ENCODE assay signal across 8 mouse cellular contexts in the genomic region with DNA sequence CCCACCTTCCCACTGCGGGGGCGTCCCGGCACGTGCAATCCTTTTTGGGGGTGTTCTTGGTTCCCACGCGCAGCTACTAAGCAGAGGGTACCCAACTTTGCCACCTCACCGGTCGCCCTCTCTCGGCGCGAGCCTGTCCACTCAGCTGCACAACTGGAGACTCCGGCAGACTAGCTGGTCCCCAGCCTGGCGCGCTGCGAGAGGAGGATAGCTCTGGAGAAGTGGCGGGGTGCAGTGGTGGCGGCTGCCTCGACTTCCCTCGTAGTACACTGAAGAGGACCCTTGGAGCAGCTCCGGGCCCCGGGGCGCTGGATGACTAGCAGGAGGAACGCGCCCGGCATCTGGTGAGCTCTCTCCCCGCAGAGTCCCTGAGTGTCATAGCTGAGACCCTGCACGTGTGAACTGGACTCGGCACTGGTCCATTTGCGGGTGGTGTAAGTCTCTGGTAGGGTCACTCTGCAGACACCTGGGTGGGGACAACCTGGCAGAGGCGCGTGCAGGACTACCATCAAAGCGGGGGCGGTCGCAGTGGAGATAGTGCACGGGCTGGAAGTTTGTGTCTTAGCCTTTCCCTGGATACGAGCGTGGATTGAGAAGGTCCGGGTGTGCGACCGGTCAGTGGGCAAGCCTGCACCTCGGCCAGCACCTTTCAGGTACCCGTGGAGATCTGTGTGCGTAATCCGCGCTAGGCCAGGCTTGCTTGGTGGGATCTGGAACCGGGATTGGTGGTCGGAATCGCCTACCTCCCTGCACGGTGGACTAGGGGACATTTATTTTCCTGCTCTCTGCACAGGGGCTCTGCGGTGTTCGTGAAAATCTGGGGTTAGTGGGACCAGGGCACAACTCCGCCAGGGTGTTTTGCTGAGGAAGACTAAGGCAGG. TPM values are rescaled to one million over a fixed set of nuclear protein-coding genes. Genes with fewer than 3 reads are reported as not detected.
DNase-seq lines count a peak whose midpoint lies in the region; ATAC-seq and TF ChIP-seq lines count a peak whose summit lies in the region.

No protein-coding gene starts in this region.

- H3K4me3 ChIP-seq in embryonic facial prominence, embryonic 11.5 days (ENCODE audit: low read depth, low read length), result peak overlapping the region; percentile 53
- peak overlapping the region; percentile 66 for H3K4me3 ChIP-seq in heart, postnatal 0 days (ENCODE audit: low read depth, low read length)
- peak overlapping the region; percentile 60 for H3K4me3 ChIP-seq in midbrain, embryonic 12.5 days

- H3K36me3 ChIP-seq in embryonic facial prominence, embryonic 11.5 days (replicated peaks; ENCODE audit: control insufficient read depth, insufficient read depth, low read depth, low read length), result no peaks in the 10 kb centered on the region
- peaks cover 13% of the 10 kb centered on the region for H3K36me3 ChIP-seq in heart, postnatal 0 days (replicated peaks; ENCODE audit: control insufficient read depth, insufficient read depth, low read length)
- H3K36me3 ChIP-seq in midbrain, embryonic 12.5 days, result no peaks in the 10 kb centered on the region

- no peaks in the 10 kb centered on the region for H3K27me3 ChIP-seq in embryonic facial prominence, embryonic 11.5 days (ENCODE audit: control insufficient read depth, insufficient read depth, low read length)
- H3K27me3 ChIP-seq in heart, postnatal 0 days (ENCODE audit: control insufficient read depth, insufficient read depth, low read length), result no peaks in the 10 kb centered on the region
- H3K27me3 ChIP-seq in midbrain, embryonic 12.5 days, result peaks cover 5% of the 10 kb centered on the region

- peak overlapping the region; percentile 94 for H3K4me2 ChIP-seq in embryonic facial prominence, embryonic 11.5 days (ENCODE audit: low read depth, low read length)
- H3K4me2 ChIP-seq in heart, postnatal 0 days (ENCODE audit: low read depth, low read length), result peak overlapping the region; percentile 98
- peak overlapping the region; percentile 100 for H3K4me2 ChIP-seq in midbrain, embryonic 12.5 days (replicated peaks)

- H3K9me3 ChIP-seq in embryonic facial prominence, embryonic 11.5 days (replicated peaks; ENCODE audit: control insufficient read depth, low read length), result no peaks in the 10 kb centered on the region
- H3K9me3 ChIP-seq in heart, postnatal 0 days (replicated peaks; ENCODE audit: control insufficient read depth, low read length), result no peaks in the 10 kb centered on the region
- no peaks in the 10 kb centered on the region for H3K9me3 ChIP-seq in midbrain, embryonic 12.5 days

- no peak for TF ChIP-seq EP300 in heart, postnatal 0 days (IDR thresholded peaks at IDR 0.05; ENCODE audit: low read depth)

- H3K9ac ChIP-seq in embryonic facial prominence, embryonic 11.5 days (replicated peaks; ENCODE audit: low read length), result peak overlapping the region; percentile 74
- peak overlapping the region; percentile 60 for H3K9ac ChIP-seq in heart, postnatal 0 days (replicated peaks; ENCODE audit: low read depth, low read length)
- H3K9ac ChIP-seq in midbrain, embryonic 12.5 days (replicated peaks), result peak overlapping the region; percentile 54

- peak; percentile 71 for ATAC-seq in embryonic facial prominence, embryonic 11.5 days (replicated peaks; ENCODE audit: insufficient number of reproducible peaks, low FRiP score, low TSS enrichment, low read depth)
- peak; percentile 45 for ATAC-seq in heart, postnatal 0 days (ENCODE audit: insufficient read depth, low read depth)
- peak; percentile 68 for ATAC-seq in midbrain, embryonic 12.5 days (ENCODE audit: low FRiP score, low read depth)

- peak overlapping the region; percentile 38; the same call in 1 of the 2 replicates for H3K27ac ChIP-seq in embryonic facial prominence, embryonic 11.5 days (replicated peaks; ENCODE audit: low read depth, low read length)
- H3K27ac ChIP-seq in heart, postnatal 0 days (ENCODE audit: low read depth), result 0 out of 2 replicates have a peak overlapping the region, but pooled peaks have one; percentile 44
- H3K27ac ChIP-seq in midbrain, embryonic 12.5 days (replicated peaks), result no peak overlapping the region

- H3K4me1 ChIP-seq in embryonic facial prominence, embryonic 11.5 days (ENCODE audit: control insufficient read depth, insufficient read depth, low read length), result peaks cover 4% of the 10 kb centered on the region; the same call in 1 of the 2 replicates
- peaks cover 10% of the 10 kb centered on the region for H3K4me1 ChIP-seq in heart, postnatal 0 days (ENCODE audit: control insufficient read depth, insufficient read depth)
- peaks cover 8% of the 10 kb centered on the region; the same call in 1 of the 2 replicates for H3K4me1 ChIP-seq in midbrain, embryonic 12.5 days

- under 1% methylated on average over 52 of the region's 52 CpGs for WGBS in embryonic facial prominence, embryonic 11.5 days
- WGBS in heart, postnatal 0 days, result under 1% methylated on average over 52 of the region's 52 CpGs
- WGBS in midbrain, embryonic 12.5 days, result under 1% methylated on average over 52 of the region's 52 CpGs

- peak; percentile 8 to 13 for DNase-seq in heart, adult 9 months (ENCODE audit: low spot score in 2 of 2)
- no peak for DNase-seq in heart, adult 11 months
- DNase-seq in adrenal gland, adult 2 months, result peak; percentile 49
- peak; percentile 39 for DNase-seq in embryonic facial prominence, embryonic 11.5 days (ENCODE audit: low spot score)
- DNase-seq in heart, postnatal 0 days (ENCODE audit: low spot score), result no peak
- DNase-seq in layer of hippocampus, postnatal 25 days (ENCODE audit: extremely low spot score in 1 of 2, low spot score in 1 of 2), result peak; percentile 35 to 40
- peak; percentile 72 for DNase-seq in testis, postnatal 10 days (ENCODE audit: low spot score)

- no peak for TF ChIP-seq CTCF in heart, postnatal 0 days (IDR thresholded peaks at IDR 0.05; ENCODE audit: low read depth)

RNA-seq across cellular contexts. Expression of gene Sema5a, which starts 0.6 kb away (rescaled TPM):
- 10 to 100 TPM; 12.5 to 14.4 TPM for total RNA-seq in adrenal gland, adult 2 months (2021)
- 9.5 and 11.6 TPM in 2 replicates for polyA plus RNA-seq in adrenal gland, adult 2 months (2012; rRNA removed)
- 19.3 and 20.2 TPM in 2 replicates for polyA plus RNA-seq in embryonic facial prominence, embryonic 11.5 days (2014; fragmentation: Nextera tagmentation; extraction: Ambion mirVana)
- 11.5 and 36.6 TPM in 2 replicates for total RNA-seq in heart, postnatal 0 days (2014; rRNA removed; ENCODE audit: low replicate concordance)
- 3.3 and 3.7 TPM in 2 replicates for polyA plus RNA-seq in heart, postnatal 0 days (2015; fragmentation: Nextera tagmentation; extraction: Ambion mirVana)
- total RNA-seq in layer of hippocampus, postnatal 25 days (2021), result 100 to 1,000 TPM in 1 of 2 experiments, 10 to 100 TPM in 1; 83.3 to 107 TPM
- polyA plus RNA-seq in midbrain, embryonic 12.5 days (2016; fragmentation: Nextera tagmentation; extraction: Ambion mirVana), result 6.8 and 7.0 TPM in 2 replicates

Comparison
In these comparisons a context has a peak if more than half of its experiments do, and no peak if none do; other contexts are left out.
1. DNase-seq: peak in heart, adult 9 months (2 of 2), adrenal gland, adult 2 months (single experiment), embryonic facial prominence, embryonic 11.5 days (single experiment), layer of hippocampus, postnatal 25 days (2 of 2) and testis, postnatal 10 days (single experiment); none in heart, adult 11 months (single experiment) and heart, postnatal 0 days (single experiment).
2. Peak in every context shown above with its lines, with median percentiles within 50 percentile points of each other: ATAC-seq, H3K4me2 ChIP-seq, H3K4me3 ChIP-seq and H3K9ac ChIP-seq.